Mouse (Mus musculus) left cerebral cortex, postnatal 36 days (tissue): ENCODE results near the gene Cnmd. TPM values are rescaled to one million over a fixed set of nuclear protein-coding genes. Genes with fewer than 3 reads are reported as not detected.

ENCODE experiments used
- total RNA-seq, 2 experiments: library from RNA; stranded (reverse); gene quantifications; 2 replicates each; pipeline ENCODE4 v1.2.3; 2021

The Cnmd gene
- total RNA-seq, 2 experiments from 2014 or later, result 0.88 to 1.2 TPM

Other genes starting within 250 kb of the Cnmd start
- 10 to 100 TPM; 37.5 to 41.3 TPM for gene Kbtbd7, start 235.7 kb downstream of the Cnmd start, total RNA-seq
- 1 to 10 TPM; 1.0 to 1.4 TPM for gene Kbtbd6, start 210.3 kb downstream of the Cnmd start, total RNA-seq
- gene Elf1, start 181.0 kb downstream of the Cnmd start, total RNA-seq, result 1 to 10 TPM; 4.1 to 4.8 TPM
- 10 to 100 TPM; 48.2 to 51.7 TPM for gene Wbp4, start 180.7 kb downstream of the Cnmd start, total RNA-seq
- gene Sugt1, start 74.5 kb downstream of the Cnmd start, total RNA-seq, result 10 to 100 TPM; 83.0 to 91.4 TPM
- gene Pcdh8, start 109.1 kb upstream of the Cnmd start, total RNA-seq, result 10 to 100 TPM; 57.9 to 58.8 TPM